Mouse (Mus musculus) cerebellum, adult 2 months (tissue): ENCODE data around the gene Phf8.

Experiments used
- CTCF ChIP-seq: fragments of 200-500 bp; IDR thresholded peaks from 2 replicates; pipeline ENCODE4 v1.5.1; 2011; ENCODE audit warnings: low read depth, mild to moderate bottlenecking, control low read depth, low read length, moderate library complexity, borderline replicate concordance; ENCODE audit not compliant: insufficient read depth
- POLR2A ChIP-seq: fragments of 200-500 bp; IDR thresholded peaks from 2 replicates; pipeline ENCODE4 v1.6.1; 2011; ENCODE audit warnings: low read length, control low read depth, borderline replicate concordance; ENCODE audit not compliant: insufficient read depth

- TF ChIP-seq CTCF (no peak), POLR2A (no peak)
These were observed 7.4 kb upstream of the Phf8 start for GRCm38 (mm10) chrX:151513066-151513465.
